Mouse (Mus musculus) embryonic facial prominence, embryonic 10.5 days (tissue): ENCODE measurements around the gene Tmcc3. TPM values are rescaled to one million over a fixed set of nuclear protein-coding genes. Genes with fewer than 3 reads are reported as not detected.

Experiments
- DNase-seq: peaks from one replicate; pipeline ENCODE4 v3.0.0-alpha.2; 2017; ENCODE audit warnings: low spot score
- H3K27ac ChIP-seq: fragments of 300-500 bp; sonication (generic); replicated peaks from 2 replicates; pipeline ENCODE4 v1.5.1; 2016; ENCODE audit warnings: mild to moderate bottlenecking
- H3K27me3 ChIP-seq: fragments of 300-500 bp; sonication (generic); replicated peaks from 2 replicates; pipeline ENCODE4 v1.6.1; 2016; ENCODE audit warnings: low read depth, mild to moderate bottlenecking; ENCODE audit not compliant: poor library complexity, severe bottlenecking
- H3K36me3 ChIP-seq: fragments of 300-500 bp; sonication (generic); replicated peaks from 2 replicates; pipeline ENCODE4 v1.6.1; 2016; ENCODE audit warnings: mild to moderate bottlenecking, moderate library complexity
- H3K4me1 ChIP-seq: fragments of 300-500 bp; sonication (generic); 2 replicates; pipeline ENCODE4 v1.6.1; 2016
- H3K4me3 ChIP-seq: fragments of 300-500 bp; sonication (generic); 2 replicates; pipeline ENCODE4 v1.5.1; 2016; ENCODE audit warnings: mild to moderate bottlenecking, moderate library complexity
- H3K9me3 ChIP-seq: fragments of 300-500 bp; sonication (generic); 2 replicates; pipeline ENCODE4 v1.6.1; 2016; ENCODE audit warnings: mild to moderate bottlenecking
- WGBS: fragments of 180-500 bp; shearing (Covaris S2); methylation state at CpG from one replicate; pipeline ENCODE4 v1.1.7; 2016; 5-methylcytosine and 5-hydroxymethylcytosine counted together
- polyA plus RNA-seq: library from polyadenylated mRNA; unstranded; fragments of >200 nt; fragmentation: Nextera tagmentation; extraction: Ambion mirVana; gene quantifications from 2 replicates; pipeline ENCODE4 v1.2.1, GENCODE M21; 2016

Gene Tmcc3
- polyA plus RNA-seq, 1 experiment from 2014 or later, result 3.2 TPM

- WGBS, result 95% methylated on average over 7 of the region's 7 CpGs
- H3K4me3 ChIP-seq, result no peak overlapping the region
- H3K36me3 ChIP-seq, result no peaks in the 10 kb centered on the region
- no peak overlapping the region for H3K27ac ChIP-seq
- H3K4me1 ChIP-seq, result peaks cover 20% of the 10 kb centered on the region
- H3K9me3 ChIP-seq, result no peaks in the 10 kb centered on the region
- DNase-seq, result no peak
- H3K27me3 ChIP-seq, result no peaks in the 10 kb centered on the region
These were observed 133.4 kb downstream of the Tmcc3 start for GRCm38 (mm10) chr10:94445192-94445591.

GRCm38 (mm10) chr10:94446379-94447008, 134.7 kb downstream of the Tmcc3 start:
- no peak overlapping the region for H3K27ac ChIP-seq
- peaks cover 23% of the 10 kb centered on the region for H3K4me1 ChIP-seq
- no peaks in the 10 kb centered on the region for H3K27me3 ChIP-seq
- 76% methylated on average over 7 of the region's 7 CpGs for WGBS
- no peaks in the 10 kb centered on the region for H3K9me3 ChIP-seq
- DNase-seq, result no peak
- no peak overlapping the region for H3K4me3 ChIP-seq
- no peaks in the 10 kb centered on the region for H3K36me3 ChIP-seq

GRCm38 (mm10) chr10:94449676-94450075, 137.9 kb downstream of the Tmcc3 start:
- WGBS, result 73% methylated on average over 3 of the region's 3 CpGs
- Histone ChIP-seq H3K9me3 (no peaks in the 10 kb centered on the region), H3K4me3 (no peak overlapping the region), H3K36me3 (no peaks in the 10 kb centered on the region), H3K4me1 (peaks cover 10% of the 10 kb centered on the region; the same call in 1 of the 2 replicates), H3K27ac (no peak overlapping the region), H3K27me3 (no peaks in the 10 kb centered on the region)
- no peak for DNase-seq

DNA sequence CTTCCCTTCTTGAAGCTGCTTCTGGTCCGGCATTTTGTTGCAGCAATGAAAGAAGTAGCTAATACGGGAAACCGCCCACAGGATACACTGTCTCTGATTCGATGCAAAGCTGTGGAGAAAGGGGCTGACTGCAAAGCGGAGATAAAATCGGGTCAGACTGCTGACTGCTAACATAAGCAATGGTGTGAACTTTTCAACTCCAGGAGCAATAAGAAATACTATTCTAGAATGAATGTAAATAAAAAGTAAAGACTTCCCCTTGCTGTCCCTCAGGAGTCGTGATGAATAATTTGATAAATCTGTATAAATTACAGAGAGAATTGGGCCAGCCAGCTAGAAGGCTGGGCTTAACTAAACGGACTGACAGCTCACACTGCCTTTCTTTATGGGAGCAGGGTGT, 139.0 kb downstream of the Tmcc3 start:
- no peaks in the 10 kb centered on the region for H3K36me3 ChIP-seq
- 63% methylated on average over 8 of the region's 8 CpGs for WGBS
- H3K4me1 ChIP-seq, result peaks cover 10% of the 10 kb centered on the region; the same call in 1 of the 2 replicates
- no peak overlapping the region for H3K4me3 ChIP-seq
- H3K27me3 ChIP-seq, result no peaks in the 10 kb centered on the region
- H3K27ac ChIP-seq, result no peak overlapping the region
- DNase-seq, result no peak
- H3K9me3 ChIP-seq, result no peaks in the 10 kb centered on the region

DNA sequence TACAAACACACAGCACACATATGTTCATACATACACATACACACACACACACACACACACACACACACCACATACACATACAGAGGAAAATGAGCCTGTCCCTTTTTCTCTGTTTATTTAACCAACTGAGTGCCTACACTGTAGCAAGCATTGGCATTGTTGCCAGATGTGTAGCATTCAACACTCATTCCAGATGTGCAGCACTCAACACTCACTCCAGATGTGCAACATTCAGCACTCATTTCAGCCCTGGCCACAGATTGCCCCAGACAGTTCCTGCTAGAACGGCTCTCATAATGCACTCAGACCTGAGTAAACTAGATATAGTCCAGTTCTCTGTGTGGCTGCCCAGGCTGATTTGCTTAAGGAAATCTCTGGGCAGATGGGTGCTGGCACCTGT, 145.7 kb downstream of the Tmcc3 start:
- Histone ChIP-seq H3K4me1 (peaks cover 17% of the 10 kb centered on the region), H3K27ac (no peak overlapping the region), H3K4me3 (no peak overlapping the region), H3K9me3 (no peaks in the 10 kb centered on the region), H3K36me3 (no peaks in the 10 kb centered on the region), H3K27me3 (no peaks in the 10 kb centered on the region)
- DNase-seq, result no peak
- WGBS, result 56% methylated on average over 1 of the region's 1 CpGs

GRCm38 (mm10) chr10:94458690-94459089, 146.9 kb downstream of the Tmcc3 start:
- H3K27ac ChIP-seq, result no peak overlapping the region
- 64% methylated on average over 6 of the region's 6 CpGs for WGBS
- no peak overlapping the region for H3K4me3 ChIP-seq
- DNase-seq, result peak; percentile 52
- H3K4me1 ChIP-seq, result peaks cover 17% of the 10 kb centered on the region
- H3K27me3 ChIP-seq, result no peaks in the 10 kb centered on the region
- no peaks in the 10 kb centered on the region for H3K36me3 ChIP-seq
- H3K9me3 ChIP-seq, result no peaks in the 10 kb centered on the region

DNA sequence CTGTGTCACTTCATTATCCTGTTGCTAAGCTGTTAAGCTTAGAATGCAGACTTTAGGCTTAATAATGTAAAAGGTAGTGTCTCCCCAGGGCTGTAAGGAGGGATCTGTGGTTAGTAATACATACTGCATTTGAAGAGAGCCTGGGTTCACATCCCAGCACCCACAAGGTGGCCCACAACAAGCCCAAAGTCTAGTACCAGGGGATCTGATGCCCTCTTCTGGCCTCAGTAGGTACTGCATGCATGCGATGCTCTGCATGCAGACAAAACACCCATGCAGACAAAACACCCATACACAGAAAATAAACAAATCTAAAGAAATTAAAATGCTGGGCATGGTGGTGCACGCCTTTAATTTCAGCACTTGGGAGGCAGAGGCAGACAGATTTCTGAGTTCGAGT, 149.6 kb downstream of the Tmcc3 start:
- Histone ChIP-seq H3K4me1 (peaks cover 17% of the 10 kb centered on the region), H3K9me3 (no peaks in the 10 kb centered on the region)
- no peak for DNase-seq

DNA sequence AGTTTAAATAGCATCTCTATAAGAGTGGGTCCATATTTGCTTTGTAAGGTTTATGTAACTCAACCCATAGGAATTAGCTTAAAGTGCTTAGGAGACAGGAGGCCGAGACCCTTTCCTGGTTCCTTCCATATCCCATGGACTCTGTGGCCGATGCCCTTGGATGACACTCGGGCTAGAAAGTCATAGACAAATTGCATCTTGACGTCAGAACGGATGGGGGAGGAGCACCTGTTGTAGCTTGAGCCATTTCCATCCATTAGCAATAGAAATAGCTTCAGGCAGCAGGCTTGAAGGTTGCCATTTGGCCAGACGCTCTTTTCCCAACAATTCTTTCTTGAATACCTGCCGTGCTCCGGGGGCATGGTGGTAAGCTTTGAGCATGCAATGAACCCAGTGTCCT, 150.1 kb downstream of the Tmcc3 start:
- 78% methylated on average over 8 of the region's 8 CpGs for WGBS
- Histone ChIP-seq H3K27me3 (no peaks in the 10 kb centered on the region), H3K4me3 (no peak overlapping the region), H3K9me3 (no peaks in the 10 kb centered on the region), H3K36me3 (no peaks in the 10 kb centered on the region), H3K4me1 (peaks cover 17% of the 10 kb centered on the region), H3K27ac (no peak overlapping the region)
- no peak for DNase-seq

More for the DNA sequence above, 149.6 kb downstream of the Tmcc3 start:
- Histone ChIP-seq H3K27ac (no peak overlapping the region), H3K4me3 (no peak overlapping the region), H3K36me3 (no peaks in the 10 kb centered on the region), H3K27me3 (no peaks in the 10 kb centered on the region)
- 80% methylated on average over 3 of the region's 3 CpGs for WGBS

DNA sequence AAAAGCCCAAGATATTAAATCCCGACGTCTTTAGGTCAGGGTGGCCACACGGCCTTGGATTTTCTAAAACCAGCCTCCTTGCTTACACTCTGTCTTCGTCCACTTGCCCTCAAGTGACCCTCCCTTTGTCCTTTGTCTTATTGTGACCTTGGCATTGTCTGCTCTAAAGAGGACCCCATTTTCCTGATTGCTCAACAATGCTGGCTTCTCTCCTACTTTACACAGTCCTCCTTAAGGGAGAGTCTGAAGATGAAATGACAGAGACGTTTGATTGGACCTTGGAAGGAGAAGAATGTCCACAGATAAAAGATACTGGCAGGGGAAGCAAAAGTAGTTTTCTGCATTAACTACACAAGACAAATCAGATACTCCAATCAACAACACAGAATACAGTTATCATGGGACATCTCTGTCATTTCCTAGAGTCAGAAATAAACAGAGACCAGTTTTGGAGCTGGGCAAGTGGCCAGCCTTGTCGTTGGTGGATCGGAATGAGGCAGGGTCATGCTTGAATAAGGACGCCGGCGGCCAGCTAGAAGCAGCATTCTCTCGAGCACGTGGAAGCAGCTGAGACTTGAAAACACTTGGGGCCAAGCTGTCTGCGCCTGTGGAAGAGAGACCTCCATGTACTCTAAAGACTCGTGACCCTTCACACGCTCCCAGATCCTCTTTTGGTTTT, 150.8 kb downstream of the Tmcc3 start:
- no peak overlapping the region for H3K27ac ChIP-seq
- 78% methylated on average over 15 of the region's 15 CpGs for WGBS
- no peaks in the 10 kb centered on the region for H3K36me3 ChIP-seq
- H3K9me3 ChIP-seq, result no peaks in the 10 kb centered on the region
- peaks cover 13% of the 10 kb centered on the region for H3K4me1 ChIP-seq
- H3K27me3 ChIP-seq, result no peaks in the 10 kb centered on the region
- no peak overlapping the region for H3K4me3 ChIP-seq
- DNase-seq, result no peak

DNA sequence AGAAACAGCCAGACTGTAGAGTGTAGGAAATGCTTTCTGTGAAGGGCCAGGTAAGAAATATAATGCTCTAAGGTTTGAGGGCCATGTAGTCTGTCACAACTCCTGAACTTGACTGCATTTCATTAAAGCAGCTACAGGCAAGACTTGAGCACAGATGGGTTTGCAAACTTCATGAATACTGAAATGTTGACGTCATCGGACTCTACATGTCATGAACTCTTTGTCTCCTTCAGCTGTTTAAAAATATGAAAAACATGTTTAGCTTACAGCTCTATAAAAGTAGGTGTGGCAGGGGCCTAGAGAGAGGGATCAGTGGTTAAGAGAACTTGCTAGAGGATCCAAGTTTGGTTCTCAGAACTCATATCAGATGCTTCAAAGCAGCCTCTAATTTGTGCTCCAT, 151.7 kb downstream of the Tmcc3 start:
- H3K36me3 ChIP-seq, result no peaks in the 10 kb centered on the region
- WGBS, result 93% methylated on average over 2 of the region's 2 CpGs
- H3K27me3 ChIP-seq, result no peaks in the 10 kb centered on the region

DNA sequence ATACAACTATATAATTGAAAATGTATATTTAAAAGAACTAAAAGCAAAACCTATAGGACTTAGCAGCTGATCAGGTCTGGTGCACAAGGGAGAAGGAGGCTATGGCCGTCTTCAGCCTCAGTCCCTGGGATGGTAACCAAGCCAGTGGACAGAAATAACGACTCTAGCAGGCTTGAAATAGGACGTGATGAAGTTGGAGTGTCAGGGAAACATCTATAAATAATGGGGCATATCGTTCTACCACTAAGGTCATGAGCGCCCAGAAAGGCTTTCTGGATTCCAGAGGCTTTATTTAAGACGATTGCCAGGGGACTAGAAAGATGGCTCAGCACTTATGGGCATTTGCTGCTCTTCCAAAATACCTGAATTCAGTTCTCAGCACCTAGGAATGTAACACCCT, 153.9 kb downstream of the Tmcc3 start:
- no peaks in the 10 kb centered on the region for H3K36me3 ChIP-seq
- 87% methylated on average over 6 of the region's 6 CpGs for WGBS
- H3K27me3 ChIP-seq, result no peaks in the 10 kb centered on the region
- no peak overlapping the region for H3K27ac ChIP-seq
- H3K4me1 ChIP-seq, result no peaks in the 10 kb centered on the region
- DNase-seq, result no peak
- H3K9me3 ChIP-seq, result no peaks in the 10 kb centered on the region
- no peak overlapping the region for H3K4me3 ChIP-seq

More for the DNA sequence above, 151.7 kb downstream of the Tmcc3 start:
- peaks cover 8% of the 10 kb centered on the region for H3K4me1 ChIP-seq
- H3K4me3 ChIP-seq, result no peak overlapping the region
- no peak for DNase-seq
- H3K27ac ChIP-seq, result no peak overlapping the region
- no peaks in the 10 kb centered on the region for H3K9me3 ChIP-seq

DNA sequence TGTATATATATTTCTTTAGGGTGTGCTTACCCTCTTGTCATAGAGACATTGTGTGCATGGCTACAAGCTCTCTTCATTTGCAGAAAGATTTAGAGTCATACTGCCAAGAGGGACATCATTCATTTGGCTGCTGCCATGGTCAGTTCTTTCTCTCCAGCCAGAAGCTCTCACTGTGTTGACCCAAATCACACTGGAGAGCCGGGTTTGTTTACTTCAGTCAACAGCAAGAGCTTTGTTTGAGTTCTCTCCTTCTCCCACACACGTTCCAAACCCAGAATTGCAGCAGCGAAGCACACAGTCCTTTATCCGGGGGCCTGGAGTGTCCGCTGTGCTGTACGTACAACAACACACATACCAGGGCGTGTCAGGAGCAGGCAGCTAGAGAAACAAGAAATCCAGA, 154.6 kb downstream of the Tmcc3 start:
- no peak for DNase-seq
- Histone ChIP-seq H3K9me3 (no peaks in the 10 kb centered on the region), H3K27ac (no peak overlapping the region), H3K4me3 (no peak overlapping the region), H3K4me1 (no peaks in the 10 kb centered on the region), H3K27me3 (no peaks in the 10 kb centered on the region), H3K36me3 (no peaks in the 10 kb centered on the region)
- WGBS, result 78% methylated on average over 7 of the region's 7 CpGs

GRCm38 (mm10) chr10:94471487-94471886, 159.7 kb downstream of the Tmcc3 start:
- H3K4me1 ChIP-seq, result no peaks in the 10 kb centered on the region
- no peak overlapping the region for H3K27ac ChIP-seq
- no peaks in the 10 kb centered on the region for H3K36me3 ChIP-seq
- H3K9me3 ChIP-seq, result no peaks in the 10 kb centered on the region
- no peak overlapping the region for H3K4me3 ChIP-seq
- no peak for DNase-seq
- H3K27me3 ChIP-seq, result no peaks in the 10 kb centered on the region
- 75% methylated on average over 8 of the region's 8 CpGs for WGBS
